ENCODE assay signal across 10 mouse cellular contexts in genomic region chr5:34251794-34252193, GRCm38 (mm10). TPM values are rescaled to one million over a fixed set of nuclear protein-coding genes. Genes with fewer than 3 reads are reported as not detected.
A peak's percentile ranks its signal among the peaks of the same experiment; 100 is the strongest.
DNase-seq lines count a peak whose midpoint lies in the region; ATAC-seq and TF ChIP-seq lines count a peak whose summit lies in the region.
"Had no signal": no experiment of that assay in that cellular context is flagged by ENCODE, and none has a peak within 500 bp of the region (broad histone marks: within the 10 kb centered on the region; RNA-seq: fewer than 3 reads in every experiment).

No protein-coding gene starts in this region.

- ATAC-seq in heart, postnatal 0 days (ENCODE audit: insufficient read depth, low read depth) = no peak
- ATAC-seq in kidney, embryonic 16.5 days (ENCODE audit: low FRiP score, low TSS enrichment) = no peak

- TF ChIP-seq EP300 in heart, postnatal 0 days (IDR thresholded peaks at IDR 0.05; ENCODE audit: low read depth) = no peak

- no peak for TF ChIP-seq CTCF in heart, postnatal 0 days (IDR thresholded peaks at IDR 0.05; ENCODE audit: low read depth)

- peaks cover 9% of the 10 kb centered on the region; the same call in 1 of the 2 replicates for H3K4me1 ChIP-seq in heart, postnatal 0 days (ENCODE audit: control insufficient read depth, insufficient read depth)
- H3K4me1 ChIP-seq in hindbrain, embryonic 10.5 days (replicated peaks) = peaks cover 34% of the 10 kb centered on the region
- H3K4me1 ChIP-seq in kidney, embryonic 16.5 days (ENCODE audit: insufficient read depth, low read length) = peaks cover 4% of the 10 kb centered on the region

- H3K4me2 ChIP-seq in heart, postnatal 0 days (ENCODE audit: low read depth, low read length) = no peak overlapping the region
- peak overlapping the region; percentile 9 for H3K4me2 ChIP-seq in myocyte (ENCODE audit: low read depth)
- H3K4me2 ChIP-seq in kidney, embryonic 16.5 days (replicated peaks; ENCODE audit: low read depth, low read length) = no peak overlapping the region

- DNase-seq in heart, postnatal 0 days (ENCODE audit: low spot score) = no peak
- DNase-seq in heart, adult 11 months = no peak
- peak; percentile 57 for DNase-seq in adrenal gland, postnatal 14 days
- DNase-seq in hindbrain, embryonic 10.5 days (ENCODE audit: low spot score) = no peak
- no peak for DNase-seq in layer of hippocampus, adult 18-20 months (ENCODE audit: low spot score in 2 of 2)
- DNase-seq in urinary bladder, postnatal 10 days (ENCODE audit: low spot score) = no peak
- DNase-seq: lung, adult 18-20 months had no signal

- no peak overlapping the region for H3ac ChIP-seq in myocyte (ENCODE audit: control insufficient read depth, insufficient read length)

- no peak overlapping the region for H3K9ac ChIP-seq in heart, postnatal 0 days (replicated peaks; ENCODE audit: low read depth, low read length)
- no peak overlapping the region for H3K9ac ChIP-seq in kidney, embryonic 16.5 days (replicated peaks; ENCODE audit: low read length)

- H3K79me2 ChIP-seq in myocyte (ENCODE audit: control insufficient read depth, insufficient read depth) = no peaks in the 10 kb centered on the region

- no peaks in the 10 kb centered on the region for H3K27me3 ChIP-seq in heart, postnatal 0 days (ENCODE audit: control insufficient read depth, insufficient read depth, low read length)
- H3K27me3 ChIP-seq in hindbrain, embryonic 10.5 days (ENCODE audit: insufficient read depth, poor library complexity, severe bottlenecking) = no peaks in the 10 kb centered on the region
- peaks cover 13% of the 10 kb centered on the region for H3K27me3 ChIP-seq in myocyte (ENCODE audit: control insufficient read depth, insufficient read depth, insufficient read length)
- H3K27me3 ChIP-seq in kidney, embryonic 16.5 days (ENCODE audit: insufficient read depth, low read length) = no peaks in the 10 kb centered on the region

- no peak overlapping the region for H3K4me3 ChIP-seq in heart, postnatal 0 days (ENCODE audit: low read depth, low read length)
- H3K4me3 ChIP-seq in hindbrain, embryonic 10.5 days = no peak overlapping the region
- no peak overlapping the region for H3K4me3 ChIP-seq in myocyte
- no peak overlapping the region for H3K4me3 ChIP-seq in kidney, embryonic 16.5 days (ENCODE audit: low read length)

- WGBS in heart, postnatal 0 days = 43% methylated on average over 4 of the region's 4 CpGs
- 51% methylated on average over 4 of the region's 4 CpGs for WGBS in hindbrain, embryonic 10.5 days
- WGBS in kidney, embryonic 16.5 days = 49% methylated on average over 4 of the region's 4 CpGs

- no peaks in the 10 kb centered on the region for H3K36me3 ChIP-seq in heart, postnatal 0 days (replicated peaks; ENCODE audit: control insufficient read depth, insufficient read depth, low read length)
- no peaks in the 10 kb centered on the region for H3K36me3 ChIP-seq in hindbrain, embryonic 10.5 days
- no peaks in the 10 kb centered on the region for H3K36me3 ChIP-seq in myocyte (ENCODE audit: control insufficient read depth, insufficient read depth)
- H3K36me3 ChIP-seq in kidney, embryonic 16.5 days (ENCODE audit: insufficient read depth, low read length) = no peaks in the 10 kb centered on the region

- no peaks in the 10 kb centered on the region for H3K9me3 ChIP-seq in heart, postnatal 0 days (replicated peaks; ENCODE audit: control insufficient read depth, low read length)
- H3K9me3 ChIP-seq in hindbrain, embryonic 10.5 days = no peaks in the 10 kb centered on the region
- no peaks in the 10 kb centered on the region for H3K9me3 ChIP-seq in kidney, embryonic 16.5 days (ENCODE audit: low read length)

- H3K27ac ChIP-seq in heart, postnatal 0 days (ENCODE audit: low read depth) = peak overlapping the region; percentile 47
- H3K27ac ChIP-seq in hindbrain, embryonic 10.5 days = peak overlapping the region; percentile 30
- no peak overlapping the region for H3K27ac ChIP-seq in kidney, embryonic 16.5 days (ENCODE audit: low read length)

- no peak for TF ChIP-seq POLR2A in myocyte (IDR thresholded peaks at IDR 0.05; ENCODE audit: insufficient read length, low read depth)

TF ChIP-seq in myocyte, 11 proteins besides CTCF, POLR2A, EP300 and RAD21:
- TF ChIP-seq CEBPB (IDR thresholded peaks at IDR 0.05; ENCODE audit: insufficient read depth, poor library complexity, severe bottlenecking) (no peak), MYOD1 (IDR thresholded peaks at IDR 0.05; ENCODE audit: control insufficient read depth in 1 of 3, insufficient read length in 2 of 3, low read depth in 2 of 3) (no peak), TCF3 (IDR thresholded peaks at IDR 0.05; ENCODE audit: insufficient read length, low read depth) (no peak), TCF12 (IDR thresholded peaks at IDR 0.05; ENCODE audit: insufficient read depth, poor library complexity, severe bottlenecking) (no peak), REST (IDR thresholded peaks at IDR 0.05; ENCODE audit: insufficient read depth, insufficient read length) (no peak), SRF (IDR thresholded peaks at IDR 0.05; ENCODE audit: control insufficient read depth, insufficient read length, low read depth) (no peak), USF1 (IDR thresholded peaks at IDR 0.05; ENCODE audit: low read depth) (no peak), MAX (IDR thresholded peaks at IDR 0.05; ENCODE audit: low read depth) (no peak), MYOG (IDR thresholded peaks at IDR 0.05; ENCODE audit: control insufficient read depth in 1 of 3, insufficient read depth in 1 of 3, insufficient read length in 2 of 3, low read depth in 2 of 3) (no peak), POLR2AphosphoS2 (IDR thresholded peaks at IDR 0.05; ENCODE audit: insufficient read length, low read depth) (no peak), E2F4 (IDR thresholded peaks at IDR 0.05; ENCODE audit: insufficient read depth) (no peak)

RNA-seq across cellular contexts. Expression of gene Zfyve28, which starts 36.5 kb away (rescaled TPM):
- total RNA-seq in heart, postnatal 0 days (2014; rRNA removed; ENCODE audit: low replicate concordance) = 0.04 and 0.89 TPM in 2 replicates
- polyA plus RNA-seq in heart, postnatal 0 days (2015; fragmentation: Nextera tagmentation; extraction: Ambion mirVana) = 0.16 and 0.19 TPM in 2 replicates
- 0.44 and 1.6 TPM in 2 replicates for total RNA-seq in adrenal gland, postnatal 14 days (2021)
- polyA plus RNA-seq in hindbrain, embryonic 10.5 days (2016; fragmentation: Nextera tagmentation; extraction: Ambion mirVana) = 1.3 and 2.0 TPM in 2 replicates
- polyA plus RNA-seq in myocyte (2012; fragmentation: generic; extraction: Trizol) = 0.08 TPM
- 10 to 100 TPM; 30.8 to 32.0 TPM for total RNA-seq in layer of hippocampus, adult 18-20 months (2021)
- polyA plus RNA-seq in kidney, embryonic 16.5 days (2015; fragmentation: Nextera tagmentation; extraction: Ambion mirVana) = 0.21 and 0.34 TPM in 2 replicates

RNA-seq across cellular contexts. Expression of gene Cfap99, which starts 36.6 kb away (rescaled TPM):
- total RNA-seq in heart, postnatal 0 days (2014; rRNA removed; ENCODE audit: low replicate concordance) = not detected in 2 replicates
- polyA plus RNA-seq in heart, postnatal 0 days (2015; fragmentation: Nextera tagmentation; extraction: Ambion mirVana) = not detected in 2 replicates
- total RNA-seq in adrenal gland, postnatal 14 days (2021) = not detected in 2 replicates
- not detected in 2 replicates for polyA plus RNA-seq in hindbrain, embryonic 10.5 days (2016; fragmentation: Nextera tagmentation; extraction: Ambion mirVana)
- polyA plus RNA-seq in myocyte (2012; fragmentation: generic; extraction: Trizol) = 0.02 TPM
- under 1 TPM; 0.36 to 0.42 TPM for total RNA-seq in layer of hippocampus, adult 18-20 months (2021)
- not detected in 2 replicates for polyA plus RNA-seq in kidney, embryonic 16.5 days (2015; fragmentation: Nextera tagmentation; extraction: Ambion mirVana)
- total RNA-seq: heart, postnatal 14 days had no signal
